Mouse (Mus musculus): Measurements from ENCODE around the gene Hmmr.
"Not testable (repeated sequence)": the region's sequence is repeated elsewhere in the genome, so short reads cannot be mapped to it uniquely, and the experiment has no call there.

The Hmmr gene

GRCm38 (mm10) chr11:40733339-40734174, at the start of gene Hmmr, which contains the start of gene Nudcd2:
TSS of gene Hmmr (minus strand) at chr11:40733422.
TSS of gene Nudcd2 (plus strand) at chr11:40733667.
- DNase-seq (ENCODE audit: low spot score in 2 of 2): peak; percentile 96 to 98

DNA sequence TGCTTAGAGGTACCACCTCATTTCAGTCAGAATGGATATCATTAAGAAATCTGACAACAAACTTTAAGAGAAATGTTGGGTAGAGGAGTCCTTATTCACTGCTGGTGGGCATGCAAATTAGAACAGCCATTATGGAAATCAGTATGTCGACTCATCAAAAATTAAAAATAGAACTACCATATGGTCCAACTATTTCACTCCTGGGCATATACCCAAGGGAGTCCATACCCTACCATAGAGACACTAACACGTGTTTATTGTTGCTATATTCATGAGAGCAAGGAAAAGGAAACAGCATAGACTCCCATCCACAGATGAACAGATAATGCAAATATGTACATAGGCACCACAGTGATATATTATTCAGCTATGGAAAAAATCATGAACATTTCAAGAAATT, 48.6 kb upstream of the Hmmr start:
- no peak for DNase-seq (ENCODE audit: low spot score in 2 of 2)

- DNase-seq (ENCODE audit: low spot score in 2 of 2): no peak
These were observed 42.4 kb upstream of the Hmmr start for GRCm38 (mm10) chr11:40775315-40776269.

DNA sequence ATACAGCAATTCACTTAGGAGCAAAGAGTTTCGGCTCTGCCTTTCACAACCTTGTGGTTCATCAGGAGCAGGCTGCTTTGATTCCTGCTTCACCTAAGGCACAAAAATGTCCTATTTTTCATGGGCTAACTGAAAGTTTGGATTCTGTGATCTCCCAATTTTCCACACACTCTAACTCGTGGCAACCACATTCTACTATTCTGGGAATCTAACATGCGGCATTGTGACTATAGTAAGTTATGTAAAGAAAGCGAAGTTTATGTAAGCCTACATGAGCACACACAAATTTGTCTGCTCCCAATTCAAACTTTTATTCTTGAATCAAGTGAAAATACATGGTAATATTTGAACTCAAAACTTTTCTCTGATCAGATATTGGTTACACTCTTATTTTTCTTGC, 31.5 kb upstream of the Hmmr start:
- no peak for DNase-seq (ENCODE audit: low spot score in 2 of 2)

GRCm38 (mm10) chr11:40763395-40763794, 30.2 kb upstream of the Hmmr start:
- no peak for DNase-seq (ENCODE audit: low spot score in 2 of 2)

DNA sequence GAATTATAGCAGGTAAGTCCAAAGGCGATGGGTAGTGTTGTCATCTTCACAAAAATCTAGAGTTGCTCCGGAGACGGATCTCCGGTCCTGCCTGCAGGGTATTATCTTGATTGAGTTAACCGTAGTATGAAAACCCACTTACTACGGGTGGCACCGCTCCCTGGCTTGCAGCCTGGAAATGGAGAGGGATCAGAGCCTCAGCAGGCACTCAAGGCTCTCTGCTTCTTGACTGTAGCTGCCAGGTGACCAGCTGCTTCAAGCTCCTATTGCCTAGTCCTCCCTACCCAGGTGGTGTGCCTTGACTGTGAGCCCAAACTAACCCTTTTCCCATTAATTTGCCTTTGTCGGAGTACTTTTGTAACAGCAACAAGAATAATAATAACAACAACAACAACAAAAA, 26.7 kb upstream of the Hmmr start:
- DNase-seq (ENCODE audit: low spot score in 2 of 2): no peak

GRCm38 (mm10) chr11:40755968-40756367, 22.7 kb upstream of the Hmmr start:
- no peak for DNase-seq (ENCODE audit: low spot score in 2 of 2)

DNA sequence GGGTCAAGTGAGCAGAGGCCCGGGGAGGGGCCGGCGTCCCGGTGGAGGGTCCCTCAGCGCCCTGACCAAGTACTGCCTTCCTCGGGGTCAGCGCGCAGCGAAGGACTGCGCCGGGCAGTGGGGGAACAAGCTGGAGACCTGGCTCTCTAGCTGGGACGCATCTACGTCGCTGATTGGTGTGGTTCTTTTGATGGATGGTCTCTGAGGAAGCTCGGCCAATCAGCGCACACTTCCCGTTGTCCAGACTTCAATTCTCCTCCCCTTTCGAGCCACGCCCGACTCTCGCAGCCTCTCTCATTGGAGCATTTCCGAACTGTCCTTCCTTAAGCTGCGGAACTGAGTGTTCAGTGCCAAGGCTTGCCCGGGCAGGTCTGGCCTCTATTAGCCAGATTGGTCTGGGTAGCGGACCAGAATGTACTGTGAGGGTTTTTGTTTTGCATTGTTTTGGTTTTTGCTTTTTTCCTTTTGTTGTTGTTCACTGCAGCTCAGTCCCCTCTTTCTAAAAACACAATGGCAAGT, 21.9 kb upstream of the Hmmr start, which contains the start of gene Ccng1:
Ccng1 (minus strand) TSS at position 203 of the 519 bp plus-strand sequence.
- peak; percentile 96 to 98 for DNase-seq (ENCODE audit: low spot score in 2 of 2)

- DNase-seq (ENCODE audit: low spot score in 2 of 2): no peak
These were observed 21.5 kb upstream of the Hmmr start for GRCm38 (mm10) chr11:40754664-40755107.

- DNase-seq (ENCODE audit: low spot score in 2 of 2): peak; percentile 49 to 52
These were observed 20.6 kb upstream of the Hmmr start for GRCm38 (mm10) chr11:40753836-40754235.

DNA sequence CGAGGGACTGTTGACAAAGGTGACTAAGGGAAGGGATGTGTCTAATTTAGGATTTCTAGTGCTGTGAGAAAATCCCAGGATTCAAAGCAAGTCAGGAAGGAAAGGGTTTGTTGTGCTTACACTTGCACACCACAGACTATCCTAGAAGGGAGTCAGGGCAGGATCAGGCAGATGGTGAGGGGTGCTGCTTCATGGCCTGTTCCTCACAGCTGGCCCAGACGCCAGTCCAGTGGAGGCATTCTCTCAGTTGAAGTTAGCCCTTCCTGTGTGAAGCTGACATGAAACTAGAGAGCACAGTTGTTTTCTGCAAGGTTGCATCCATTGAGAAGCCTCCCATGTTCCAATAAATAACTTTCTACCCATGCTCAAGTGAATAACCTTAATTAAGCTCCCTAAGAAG, 14.5 kb upstream of the Hmmr start:
- no peak for DNase-seq (ENCODE audit: low spot score in 2 of 2)

- no peak for DNase-seq (ENCODE audit: low spot score in 2 of 2)
These were observed 13.1 kb upstream of the Hmmr start for GRCm38 (mm10) chr11:40746361-40746760.

DNA sequence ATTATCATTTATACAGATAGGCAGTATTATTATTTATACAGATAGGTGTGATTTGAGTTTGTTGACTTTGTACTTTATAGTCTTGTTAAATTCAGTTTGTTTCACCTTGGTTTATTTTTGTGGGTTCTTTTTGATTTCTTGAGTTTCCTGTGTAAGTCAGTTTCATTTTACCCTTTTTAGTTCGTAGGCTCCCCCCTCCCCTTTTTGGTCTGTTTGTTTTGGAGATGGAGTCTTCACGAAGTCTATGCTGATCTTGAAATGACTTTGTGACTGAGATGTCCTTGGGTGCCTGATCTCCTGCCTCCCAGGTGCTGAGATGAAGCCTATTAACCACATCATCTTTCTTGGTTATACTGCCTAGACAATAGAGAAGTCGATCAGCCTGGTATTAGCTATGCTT, 11.1 kb upstream of the Hmmr start:
- no peak for DNase-seq (ENCODE audit: low spot score in 2 of 2)

- DNase-seq (ENCODE audit: low spot score in 2 of 2): no peak
These were observed 8.5 kb upstream of the Hmmr start for GRCm38 (mm10) chr11:40741605-40742262.

GRCm38 (mm10) chr11:40737369-40737768, 4.1 kb upstream of the Hmmr start:
- no peak for DNase-seq (ENCODE audit: low spot score in 2 of 2)

DNA sequence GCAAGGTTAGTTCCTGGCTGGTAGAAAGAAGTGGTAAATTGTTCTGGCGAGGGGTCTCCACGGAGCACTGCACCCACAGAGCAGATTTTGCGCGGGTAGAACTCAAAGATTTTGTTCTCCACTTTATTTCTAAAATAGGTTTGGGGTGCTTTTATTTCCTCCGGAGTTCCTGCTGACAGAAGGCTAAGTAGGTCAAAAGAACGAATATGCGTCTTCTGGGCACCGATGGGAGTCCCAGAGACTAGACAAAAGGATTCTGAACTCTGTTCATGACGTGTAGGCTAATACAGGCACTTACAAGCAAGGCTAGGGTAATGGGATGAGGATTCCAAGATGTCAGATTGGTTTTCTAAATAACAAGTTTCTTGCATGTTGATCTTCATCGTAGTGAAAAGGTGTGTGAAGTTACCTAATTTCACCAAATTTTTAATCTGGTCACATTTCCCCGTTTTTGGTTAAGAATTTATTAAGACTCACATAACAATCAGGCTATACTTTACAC, 1.1 kb upstream of the Hmmr start:
- no peak for DNase-seq (ENCODE audit: low spot score in 2 of 2)

DNA sequence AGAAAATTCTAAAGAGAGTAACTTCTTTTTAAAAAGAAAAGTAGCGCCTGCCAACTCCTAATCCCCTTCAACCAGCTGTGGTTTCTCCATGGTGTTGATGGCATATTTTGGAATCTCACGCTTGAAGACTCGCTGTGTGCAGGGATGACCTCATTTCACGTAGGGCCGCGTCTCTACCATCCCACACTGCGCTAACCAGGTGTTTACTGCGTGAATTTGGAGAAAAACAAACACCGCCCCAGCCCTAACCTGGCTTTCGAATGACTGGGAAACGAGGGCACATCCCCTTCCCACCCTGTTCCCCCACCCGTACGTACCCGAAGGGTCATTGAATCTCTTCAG, 254 bp downstream of the Hmmr start:
- no peak for DNase-seq (ENCODE audit: low spot score in 2 of 2)

DNA sequence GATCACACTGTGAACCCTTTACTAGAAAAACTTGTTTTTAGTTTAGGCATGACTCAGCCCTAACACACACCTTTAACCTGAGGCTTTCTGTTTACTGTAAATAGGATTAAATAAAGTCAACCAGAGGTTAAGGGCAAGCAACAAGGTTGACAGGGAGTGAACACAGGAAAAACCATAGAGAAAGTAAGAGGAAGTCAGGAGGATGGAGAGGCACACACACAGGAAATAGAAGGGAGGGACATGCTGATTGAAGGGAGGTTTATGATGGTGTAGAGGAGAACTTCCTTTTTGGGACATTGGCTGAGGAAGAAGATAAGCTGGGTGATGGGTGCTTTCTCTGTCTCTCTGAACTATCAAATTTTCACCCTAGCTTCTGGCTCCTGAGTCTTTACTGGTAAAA, 14.9 kb downstream of the Hmmr start:
- no peak for DNase-seq (ENCODE audit: low spot score in 2 of 2)

GRCm38 (mm10) chr11:40715524-40715923, 17.7 kb downstream of the Hmmr start:
- DNase-seq (ENCODE audit: low spot score in 2 of 2): no peak

- no peak for DNase-seq (ENCODE audit: low spot score in 2 of 2)
These were observed 19.4 kb downstream of the Hmmr start for GRCm38 (mm10) chr11:40713858-40714257.

GRCm38 (mm10) chr11:40709899-40710298, 23.3 kb downstream of the Hmmr start:
- DNase-seq (ENCODE audit: low spot score in 2 of 2): not testable (repeated sequence)

- DNase-seq (ENCODE audit: low spot score in 2 of 2): no peak
These were observed 38.1 kb downstream of the Hmmr start, which contains the start of gene Mat2b for GRCm38 (mm10) chr11:40695103-40695502. TSS of gene Mat2b (minus strand) at chr11:40695203.

Measured in heart, adult 9 months (tissue).